Mouse (Mus musculus) cerebellum, postnatal 36 days (tissue): ENCODE measurements around the gene Fam207a.

Experiments
- DNase-seq, 2 experiments: peaks; one replicate each; pipeline ENCODE4 v3.0.0; 2021 to 2022; ENCODE audit warnings: mixed read lengths in 2 of 2

The Fam207a gene

DNA sequence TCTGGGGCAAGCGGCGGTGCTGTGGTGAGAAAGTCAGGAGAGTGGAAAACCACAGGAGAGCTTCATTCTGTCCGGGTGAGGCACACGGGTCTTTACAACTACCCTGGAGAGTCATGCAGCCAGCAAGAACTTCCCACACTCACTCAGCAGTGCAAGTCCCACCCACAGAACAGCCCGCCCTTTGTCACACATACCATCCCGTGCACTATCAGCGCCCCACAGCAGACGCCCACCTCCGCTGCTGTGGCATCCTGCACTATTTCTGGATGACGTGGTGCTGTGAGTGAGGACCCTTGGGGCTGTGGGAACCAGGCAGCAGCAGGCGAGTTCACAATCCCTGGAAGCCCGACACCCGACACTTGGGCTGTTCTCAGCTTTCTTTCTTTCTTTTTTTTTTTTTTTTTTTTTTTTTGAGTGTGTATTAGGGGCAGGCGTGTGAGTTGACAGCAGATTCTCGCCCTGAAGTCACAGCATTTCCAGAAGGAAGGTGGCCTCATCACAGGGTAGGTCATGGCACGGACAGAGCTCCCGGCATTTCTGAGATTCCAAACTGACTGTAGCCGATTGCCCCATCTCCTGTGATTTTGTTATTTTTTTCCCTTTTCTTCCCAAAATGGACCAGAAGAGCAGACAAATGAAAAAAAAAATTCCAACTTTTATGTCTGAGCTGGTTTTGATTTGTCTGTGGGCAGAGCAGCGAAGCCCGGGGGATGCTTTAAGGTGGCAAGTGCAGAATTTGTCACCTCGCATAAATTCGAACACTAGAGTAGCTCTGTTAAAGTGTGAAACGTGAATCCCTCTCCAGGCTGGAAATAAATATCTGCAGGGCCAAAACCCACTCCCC, 66.0 kb downstream of the Fam207a start:
- DNase-seq = no peak

GRCm38 (mm10) chr10:77448698-77449247, 66.8 kb downstream of the Fam207a start:
- DNase-seq = no peak

DNA sequence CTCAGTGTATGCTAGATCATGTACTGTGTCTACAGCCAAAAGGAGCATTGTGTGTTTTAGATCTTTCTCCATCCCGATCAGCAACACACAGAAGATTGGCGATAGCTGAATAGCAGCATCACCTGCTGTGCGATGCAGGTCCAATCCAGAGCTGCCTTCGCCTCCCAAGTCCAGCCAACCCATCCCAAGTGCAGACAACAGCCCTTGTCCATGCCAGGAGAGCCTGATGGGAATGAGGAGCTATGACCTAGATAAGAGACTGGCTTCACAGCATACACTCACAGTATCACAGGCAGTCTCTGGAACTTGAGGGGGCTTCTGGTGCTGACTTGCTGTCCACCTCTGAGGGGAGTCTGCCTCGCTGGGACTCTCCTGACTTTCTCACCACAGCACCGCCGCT, 67.4 kb downstream of the Fam207a start:
- no peak for DNase-seq

GRCm38 (mm10) chr10:77447755-77448154, 67.8 kb downstream of the Fam207a start:
- DNase-seq = no peak

- DNase-seq = no peak
These were observed 73.3 kb downstream of the Fam207a start for GRCm38 (mm10) chr10:77442250-77442649.

GRCm38 (mm10) chr10:77441812-77442211, 73.8 kb downstream of the Fam207a start:
- DNase-seq = no peak

DNA sequence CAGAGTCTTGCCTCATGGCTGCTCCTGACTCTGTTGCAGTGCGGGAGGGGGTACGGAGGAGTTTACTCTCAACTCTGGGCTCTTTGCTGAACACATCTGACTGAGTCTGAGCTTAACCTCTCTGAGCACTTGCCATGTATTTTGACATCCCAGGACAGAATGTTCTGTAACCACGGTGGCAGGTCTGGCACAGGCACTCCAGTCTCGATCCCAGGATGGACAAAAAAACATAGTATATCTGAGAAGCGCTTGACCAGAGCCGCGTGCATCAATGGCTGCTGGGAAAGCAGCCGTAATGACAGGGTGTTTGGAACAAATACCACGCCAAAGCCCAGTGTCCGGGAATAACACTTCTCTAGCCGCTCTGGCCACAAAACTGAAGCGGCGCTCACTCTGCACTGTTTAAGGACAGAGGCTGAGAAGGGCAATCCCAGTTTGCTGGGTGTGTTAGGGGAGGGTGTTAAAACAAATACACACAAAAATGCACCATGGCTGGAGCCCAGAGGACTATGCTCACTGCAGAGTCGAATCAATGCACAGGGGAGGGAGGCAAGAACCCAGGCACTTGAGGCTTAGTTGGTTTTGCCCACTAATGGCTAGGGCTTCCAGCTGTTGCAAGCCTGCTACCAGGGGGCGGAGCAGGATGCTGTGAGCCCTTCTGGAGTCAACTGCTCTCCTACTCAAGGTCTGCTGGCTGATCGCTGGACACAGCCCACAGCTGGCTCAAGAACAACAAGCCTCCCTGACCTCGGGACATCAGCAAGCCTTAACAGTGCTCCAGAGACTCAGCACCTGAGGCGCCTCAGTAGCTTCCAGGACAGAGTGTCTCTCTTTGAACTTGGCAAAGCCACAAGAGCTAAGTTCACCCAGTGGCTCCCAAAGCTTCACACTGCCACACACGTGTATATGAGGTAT, 74.5 kb downstream of the Fam207a start:
- DNase-seq = no peak

GRCm38 (mm10) chr10:77440286-77440685, 75.3 kb downstream of the Fam207a start:
- DNase-seq = no peak

GRCm38 (mm10) chr10:77439026-77439425, 76.6 kb downstream of the Fam207a start:
- DNase-seq = no peak

DNA sequence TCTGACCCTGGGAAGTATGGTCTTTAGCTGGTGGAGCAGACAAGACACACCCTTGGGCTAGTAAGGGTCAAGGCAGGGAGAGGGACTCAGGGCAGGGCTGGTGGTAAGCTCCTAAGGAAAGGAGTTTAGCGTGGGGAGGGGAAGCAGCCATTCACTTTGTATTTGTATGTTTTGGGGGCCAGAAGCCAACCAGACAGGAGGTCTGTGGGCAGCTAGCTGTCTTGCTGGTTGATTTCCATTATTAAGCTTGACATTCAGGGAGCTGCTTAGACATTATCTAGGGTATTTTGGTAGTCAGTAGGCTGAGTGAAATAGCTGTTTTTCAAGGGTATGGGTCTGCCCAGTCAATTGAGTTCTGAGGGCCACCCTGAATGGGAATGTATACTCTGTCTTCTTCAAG, 77.6 kb downstream of the Fam207a start:
- no peak for DNase-seq
